Mouse (Mus musculus) hindbrain, embryonic 11.5 days (tissue): ENCODE results near the gene Pcmtd2. TPM values are rescaled to one million over a fixed set of nuclear protein-coding genes. Genes with fewer than 3 reads are reported as not detected.

Source experiments
- polyA plus RNA-seq: library from polyadenylated mRNA; unstranded; fragments of >200 nt; fragmentation: Nextera tagmentation; extraction: Ambion mirVana; gene quantifications from 2 replicates; pipeline ENCODE4 v1.2.1, GENCODE M21; 2014

The Pcmtd2 gene
- polyA plus RNA-seq, 1 experiment from 2014 or later: 33.8 TPM

Other genes with a start within 250 kb of the Pcmtd2 start
- 66.5 and 78.1 TPM in 2 replicates for gene Prpf6, start 246.0 kb upstream of the Pcmtd2 start, polyA plus RNA-seq
- 25.4 and 30.8 TPM in 2 replicates for gene Zfp512b, start 245.1 kb upstream of the Pcmtd2 start, polyA plus RNA-seq
- gene Samd10, start 238.6 kb upstream of the Pcmtd2 start, polyA plus RNA-seq: 75.9 and 77.7 TPM in 2 replicates
- gene Gm29797, start 180.8 kb upstream of the Pcmtd2 start, polyA plus RNA-seq: 0.35 TPM in 1 of 2 replicates, not detected in the other
- gene Sox18, start 166.2 kb upstream of the Pcmtd2 start, polyA plus RNA-seq: 17.0 and 17.1 TPM in 2 replicates
- gene Tcea2, start 157.5 kb upstream of the Pcmtd2 start, polyA plus RNA-seq: 20.7 and 21.2 TPM in 2 replicates
- 62.2 and 63.7 TPM in 2 replicates for gene Rgs19, start 143.9 kb upstream of the Pcmtd2 start, polyA plus RNA-seq
- gene Lkaaear1, start 139.4 kb upstream of the Pcmtd2 start, polyA plus RNA-seq: not detected in 2 replicates
- gene Oprl1, start 122.8 kb upstream of the Pcmtd2 start, polyA plus RNA-seq: 21.6 and 24.3 TPM in 2 replicates
- 38.7 and 39.3 TPM in 2 replicates for gene Myt1, start 74.5 kb upstream of the Pcmtd2 start, polyA plus RNA-seq
- gene Polr3k, start 26.5 kb downstream of the Pcmtd2 start, polyA plus RNA-seq: 96.5 and 97.5 TPM in 2 replicates
- gene Gm14496, start 153.3 kb downstream of the Pcmtd2 start, polyA plus RNA-seq: not detected in 2 replicates